Mouse (Mus musculus) common myeloid progenitor, adult 5-6 weeks (primary cell): ENCODE data around the gene Pnpla3. TPM values are rescaled to one million over a fixed set of nuclear protein-coding genes. Genes with fewer than 3 reads are reported as not detected.

Experiments
- total RNA-seq: library from RNA; stranded (forward); fragments of 200-1000, 187-1606 nt; gene quantifications from 2 replicates; pipeline ENCODE4 v1.2.3, GENCODE M21; 2017

The Pnpla3 gene
- total RNA-seq, 1 experiment from 2014 or later: not detected

Other genes starting within 250 kb of the Pnpla3 start
- gene Efcab6, start 102.5 kb upstream of the Pnpla3 start, total RNA-seq: not detected in 2 replicates
- gene Sult4a1, start 62.1 kb upstream of the Pnpla3 start, total RNA-seq: not detected in 2 replicates
- not detected in 2 replicates for gene Pnpla5, start 44.7 kb upstream of the Pnpla3 start, total RNA-seq
- 40.7 and 42.3 TPM in 2 replicates for gene Samm50, start 24.4 kb downstream of the Pnpla3 start, total RNA-seq
- 1.3 and 4.2 TPM in 2 replicates for gene Parvb, start 64.2 kb downstream of the Pnpla3 start, total RNA-seq
- 172 and 201 TPM in 2 replicates for gene Parvg, start 156.2 kb downstream of the Pnpla3 start, total RNA-seq